Mouse (Mus musculus) gastrocnemius, postnatal 36 days (tissue): ENCODE results near the gene Samd4b. TPM values are rescaled to one million over a fixed set of nuclear protein-coding genes. Genes with fewer than 3 reads are reported as not detected.

Experiments
- DNase-seq, 2 experiments: peaks; one replicate each; pipeline ENCODE4 v3.0.0; 2022
- intact Hi-C: fragments of 180-260 bp; cut with DNase I; formaldehyde crosslinking; loops from one replicate; pipeline ENCODE4 v1.15.1; 2025
- total RNA-seq, 2 experiments: library from RNA; stranded (reverse); gene quantifications; 2 replicates each; pipeline ENCODE4 v1.2.3; 2021

Samd4b gene
- total RNA-seq, 2 experiments from 2014 or later, result 11.6 to 13.9 TPM

DNA sequence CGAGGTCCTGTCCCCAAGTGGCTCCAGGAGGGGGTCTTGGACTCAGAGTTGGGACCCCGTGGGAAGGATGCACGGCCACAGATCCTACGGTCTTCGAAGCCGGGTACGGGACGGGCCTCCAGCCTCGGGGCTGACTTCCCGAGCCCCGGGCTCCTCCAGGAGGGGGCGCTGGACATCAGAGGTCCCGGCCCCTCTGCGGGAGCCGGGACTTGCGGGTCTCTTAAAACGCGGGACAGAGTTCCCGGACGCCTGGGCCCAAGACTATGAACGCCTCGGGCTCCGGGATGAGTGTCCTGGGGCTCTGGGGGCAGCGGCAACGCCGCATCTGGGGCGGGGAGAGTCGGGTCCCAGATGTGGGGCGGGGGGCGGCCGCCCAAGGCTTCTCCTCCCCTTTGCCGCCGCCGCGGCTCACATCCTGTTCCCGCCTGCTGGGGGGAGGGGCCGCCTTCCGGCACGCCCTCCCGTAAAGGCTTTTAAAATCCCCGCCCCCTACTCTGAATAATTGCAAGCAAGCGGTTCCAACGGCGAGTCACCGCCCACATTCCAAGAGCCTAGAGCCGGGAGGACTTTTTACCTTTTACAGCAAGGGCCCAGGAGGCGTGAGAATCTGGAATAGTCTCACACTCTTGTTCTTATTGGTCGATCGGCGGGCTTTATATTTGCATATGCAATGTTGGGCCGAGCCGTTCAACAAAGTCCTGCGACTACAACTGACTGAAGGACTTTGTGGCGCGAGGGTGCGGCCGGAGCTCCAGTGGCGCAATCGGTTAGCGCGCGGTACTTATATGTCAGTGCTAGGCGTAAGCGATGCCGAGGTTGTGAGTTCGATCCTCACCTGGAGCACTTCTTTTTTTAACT lies 225.5 kb downstream of the Samd4b start, which contains the start of gene Plekhg2:
Gene Plekhg2, minus strand, starts transcription at position 349 of the 858 bp plus-strand sequence.
- intact Hi-C loops, result loop anchor here (1.0 kb wide), 1 partner anchor 14 kb away; no protein-coding TSS in a partner anchor
- peak; percentile 96 to 99 for DNase-seq

DNA sequence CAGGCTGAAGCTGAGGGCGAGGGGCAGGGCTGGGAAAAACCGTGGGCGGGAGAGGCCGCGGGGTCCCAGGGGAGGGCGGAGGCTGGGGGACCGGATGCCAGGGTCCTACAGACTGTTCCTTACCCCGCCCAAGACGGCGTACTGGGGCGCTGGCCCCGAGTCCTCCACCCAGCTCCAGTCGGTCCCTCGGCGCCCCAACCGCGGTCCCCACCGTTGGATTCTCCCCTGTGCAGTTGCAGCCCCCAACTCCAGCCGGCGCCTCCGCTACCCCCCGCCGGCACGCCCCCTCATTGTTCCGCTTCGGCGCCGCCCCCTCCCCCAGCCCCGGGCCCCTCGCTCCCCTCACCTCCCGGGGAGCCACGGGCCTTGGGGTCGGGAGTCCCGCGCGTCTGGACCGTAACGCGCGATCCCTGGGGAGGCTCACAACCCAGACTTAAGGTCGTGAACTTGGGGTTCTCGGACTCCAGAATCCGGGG lies 226.4 kb downstream of the Samd4b start:
- intact Hi-C loops, result no loop called here
- DNase-seq, result peak in 1 of 2 experiments; percentile 74

DNA sequence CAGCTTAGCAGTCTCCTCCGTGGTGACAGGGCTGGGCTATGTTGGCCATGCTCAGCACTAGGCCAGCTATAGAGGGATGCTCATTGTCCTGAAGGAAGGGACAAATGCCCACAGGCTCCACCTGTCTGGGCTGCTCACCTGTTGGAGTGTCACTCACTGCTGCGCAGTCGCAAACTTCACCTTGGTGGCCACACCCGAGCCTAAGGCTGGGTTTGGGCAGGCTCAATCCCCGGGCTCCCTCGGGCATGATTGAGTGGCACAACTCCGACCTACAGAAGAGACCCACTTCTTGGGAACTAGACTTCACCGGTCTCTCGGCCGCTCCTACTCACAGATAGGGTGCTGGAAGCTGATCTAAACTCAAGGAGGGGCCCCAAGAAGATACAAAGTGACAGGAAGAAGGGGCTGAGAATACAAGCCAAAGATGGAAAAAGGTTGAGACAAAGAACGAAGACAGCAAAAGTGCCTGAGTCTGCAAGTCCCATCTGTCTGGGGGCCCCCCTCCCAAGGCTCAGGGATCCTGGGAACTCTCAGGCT lies 226.9 kb downstream of the Samd4b start:
- no peak for DNase-seq
- intact Hi-C loops, result no loop called here

DNA sequence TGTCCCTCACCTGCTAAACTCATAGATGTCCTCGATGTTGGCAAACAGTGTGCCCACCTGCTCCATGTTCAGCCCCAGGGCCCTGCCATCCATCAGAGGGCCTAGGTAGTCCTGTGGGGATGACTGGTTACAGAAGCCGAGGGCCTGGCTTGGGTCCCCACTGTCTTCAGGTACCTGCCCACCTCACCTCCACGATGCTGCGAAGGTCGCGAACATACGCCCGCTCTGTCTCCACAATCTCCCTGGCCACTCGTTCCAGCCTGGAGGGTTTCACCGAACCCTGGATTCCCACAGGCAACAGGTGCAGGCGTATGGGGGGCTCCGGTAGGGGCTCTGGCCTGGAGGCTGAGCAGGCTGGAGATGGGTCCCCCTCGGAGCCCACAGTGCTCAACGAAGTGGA lies 227.9 kb downstream of the Samd4b start:
- intact Hi-C loops, result no loop called here
- no peak for DNase-seq

DNA sequence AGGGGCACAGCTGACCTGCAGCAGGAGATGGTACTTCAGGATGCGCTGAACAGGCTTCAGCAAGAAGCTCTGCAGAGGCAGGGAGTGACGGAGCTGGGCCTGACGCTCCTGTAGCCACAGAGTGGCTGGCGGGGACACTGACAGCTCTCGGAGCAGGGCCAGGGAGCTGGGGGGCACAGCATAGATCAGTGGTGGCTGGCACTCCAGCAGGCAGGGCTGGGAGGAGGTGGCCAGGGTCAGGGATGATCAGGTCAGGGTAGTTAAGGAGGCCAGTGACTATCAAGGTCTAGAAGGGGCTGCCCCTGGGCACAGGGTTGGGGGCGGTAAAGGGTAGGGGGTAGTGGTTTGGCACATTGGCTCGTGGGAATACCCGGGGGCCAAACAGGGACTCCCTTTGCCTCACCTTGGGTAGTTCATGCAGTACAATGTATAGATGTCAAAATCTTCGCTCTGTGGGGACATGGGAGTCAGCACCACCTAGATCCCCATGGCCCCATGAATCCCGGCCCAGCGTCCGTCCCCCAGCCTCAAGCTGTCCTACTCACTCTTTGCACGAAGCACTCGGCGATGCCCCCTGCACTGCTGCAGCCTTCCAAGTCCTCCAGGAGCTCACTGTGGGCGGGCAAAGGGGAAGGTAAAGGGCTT lies 229.5 kb downstream of the Samd4b start:
- DNase-seq, result no peak
- intact Hi-C loops, result no loop called here

DNA sequence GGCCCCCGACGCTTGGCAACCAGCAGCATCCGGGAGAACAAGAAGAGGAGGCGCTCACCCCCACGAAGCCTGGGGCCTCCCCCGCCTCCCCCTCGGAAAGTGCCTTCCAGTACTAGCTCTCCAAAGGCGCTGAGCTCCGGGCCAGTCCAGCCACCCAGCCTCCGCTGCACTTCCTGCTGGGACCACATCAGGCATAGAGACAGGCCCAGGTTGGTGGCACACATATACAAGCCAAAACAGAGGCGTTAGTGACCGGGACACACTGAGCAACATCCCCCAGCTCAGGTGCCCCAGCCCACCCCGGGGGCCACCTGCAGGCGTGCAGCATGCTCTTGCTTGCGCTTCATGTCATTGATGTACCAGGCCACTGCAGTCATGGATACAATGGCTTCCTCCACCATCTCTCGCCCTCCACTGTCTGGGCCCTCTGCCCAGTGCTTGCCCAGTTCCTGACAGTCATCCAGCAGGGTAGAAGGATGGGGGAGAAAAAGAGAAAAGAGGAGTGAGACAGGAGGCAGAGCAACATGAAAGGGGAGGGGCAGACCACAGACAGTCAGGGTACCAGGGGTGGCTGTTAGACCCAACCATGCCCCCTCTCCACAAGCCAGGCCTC lies 230.2 kb downstream of the Samd4b start:
- intact Hi-C loops, result no loop called here
- DNase-seq, result no peak

DNA sequence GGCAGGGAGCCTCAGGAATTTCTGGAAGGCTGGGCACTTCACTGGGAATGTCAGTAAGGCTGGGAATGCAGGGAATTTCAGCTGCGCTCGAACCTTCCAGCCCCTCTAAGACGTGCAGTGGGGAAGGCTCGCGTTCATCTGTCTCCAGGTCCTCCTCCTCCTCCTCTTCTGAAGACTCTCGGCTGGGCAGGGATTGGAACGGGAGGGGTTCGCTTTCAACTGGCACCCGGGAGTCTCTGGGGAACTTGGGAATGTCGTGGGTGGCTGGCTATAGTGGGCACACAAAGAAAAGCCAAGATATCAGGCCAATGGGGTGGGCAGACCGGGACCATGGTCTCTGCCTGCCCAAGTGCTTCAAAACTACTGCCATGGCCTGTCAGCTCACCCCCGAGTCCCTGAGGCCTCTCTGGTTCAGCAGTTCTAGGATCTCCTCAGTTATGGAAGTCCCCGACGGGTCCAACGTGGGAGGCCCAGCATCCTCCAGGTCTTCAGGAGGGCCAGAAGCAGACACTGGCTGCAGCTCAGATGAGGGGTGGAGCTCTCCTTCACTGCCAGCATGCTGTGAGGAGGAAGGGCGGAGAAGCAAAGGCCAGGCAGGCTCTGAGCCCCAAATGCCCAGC lies 235.4 kb downstream of the Samd4b start:
- intact Hi-C loops, result no loop called here
- no peak for DNase-seq

DNA sequence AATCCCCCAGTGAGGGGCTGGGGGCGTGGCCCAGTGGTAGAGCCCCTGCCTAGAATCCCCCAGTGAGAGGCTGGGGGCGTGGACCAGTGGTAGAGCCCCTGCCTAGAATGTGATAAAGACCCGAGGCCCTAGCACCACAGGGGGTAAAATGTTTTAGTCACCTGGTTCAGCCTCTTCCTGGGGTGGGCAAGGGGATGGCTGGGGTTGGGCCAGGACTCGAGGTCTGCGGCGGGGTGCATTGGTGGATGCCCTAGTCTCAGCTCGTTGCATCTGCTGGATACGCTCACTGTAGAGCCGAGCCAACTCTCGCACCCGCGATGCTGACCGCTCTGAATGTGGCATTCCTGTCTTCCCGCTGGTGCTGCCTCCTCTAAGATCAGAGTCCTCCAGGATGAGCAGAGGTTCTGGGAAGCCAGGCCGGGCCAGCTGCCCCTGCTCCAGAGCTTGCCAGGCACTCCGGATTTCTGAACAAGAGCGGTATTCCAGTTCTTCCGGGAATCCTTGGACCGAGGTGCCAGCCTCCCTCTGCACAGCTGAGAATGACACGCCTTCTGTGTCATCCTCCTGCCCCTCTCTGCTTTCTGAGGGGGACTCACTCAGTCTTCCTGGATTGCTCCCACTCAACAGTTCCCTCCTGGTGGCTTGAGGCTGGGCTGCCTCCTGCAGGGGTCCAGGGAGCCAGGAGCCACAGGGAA lies 236.2 kb downstream of the Samd4b start:
- intact Hi-C loops, result no loop called here
- no peak for DNase-seq

DNA sequence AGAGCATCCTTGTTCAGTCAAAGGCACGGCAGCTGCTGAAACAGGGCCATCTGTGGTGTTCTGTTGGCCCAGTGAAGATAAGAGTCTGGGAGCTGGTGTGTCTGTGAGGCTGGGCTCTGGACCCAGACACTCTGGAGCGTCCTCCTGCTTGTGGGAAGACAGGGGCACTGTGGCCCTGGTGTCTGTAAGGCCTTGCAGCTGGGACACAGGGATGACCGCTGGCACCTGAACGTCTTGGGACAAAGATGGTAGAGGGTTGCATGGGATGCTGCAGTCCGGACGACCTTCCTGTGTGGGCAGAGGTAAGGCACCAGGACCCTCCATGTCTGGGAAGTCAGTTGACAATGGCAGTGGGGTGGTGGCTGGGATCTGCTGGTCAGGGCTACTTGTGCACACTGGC lies 237.7 kb downstream of the Samd4b start:
- no peak for DNase-seq
- intact Hi-C loops, result no loop called here

DNA sequence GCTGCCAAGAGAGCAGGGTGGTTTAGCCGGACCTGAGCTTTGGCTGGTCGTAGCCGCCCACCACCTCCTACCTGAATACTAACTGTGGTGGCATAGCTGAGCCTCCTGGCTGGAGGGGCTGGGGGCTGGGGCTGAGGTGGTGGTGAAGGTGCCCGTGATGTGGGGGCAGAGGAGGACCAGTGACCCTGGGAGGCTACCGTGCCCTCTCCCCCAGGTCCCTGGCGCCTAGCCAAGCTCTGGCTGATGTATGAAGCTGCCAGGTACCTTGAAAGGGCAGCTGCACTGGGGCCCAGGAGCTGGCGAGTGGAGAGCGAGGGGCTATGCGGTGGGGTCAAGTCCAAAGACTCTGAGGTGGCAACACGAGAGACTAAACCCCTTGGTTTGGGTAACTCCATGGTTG lies 238.1 kb downstream of the Samd4b start:
- intact Hi-C loops, result no loop called here
- DNase-seq, result no peak

DNA sequence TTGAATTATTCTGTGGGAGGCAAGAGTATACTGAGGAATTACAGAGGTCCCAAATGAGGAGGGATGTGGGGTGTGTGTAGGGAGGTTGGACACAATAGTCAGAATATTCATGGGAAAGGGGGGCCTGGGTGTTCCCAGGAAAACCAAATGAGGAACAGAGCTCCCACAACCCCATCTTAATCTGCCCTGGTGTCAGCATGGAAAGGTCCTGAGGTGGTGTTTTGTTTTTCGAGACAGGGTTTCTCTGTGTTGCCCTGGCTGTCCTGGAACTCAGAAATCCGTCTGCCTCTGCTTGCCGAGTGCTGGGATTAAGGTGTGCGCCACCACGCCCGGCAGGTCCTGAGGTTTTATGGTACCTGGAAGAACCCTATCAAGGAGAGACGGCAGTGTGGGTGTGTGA lies 239.5 kb downstream of the Samd4b start:
- intact Hi-C loops, result no loop called here

DNA sequence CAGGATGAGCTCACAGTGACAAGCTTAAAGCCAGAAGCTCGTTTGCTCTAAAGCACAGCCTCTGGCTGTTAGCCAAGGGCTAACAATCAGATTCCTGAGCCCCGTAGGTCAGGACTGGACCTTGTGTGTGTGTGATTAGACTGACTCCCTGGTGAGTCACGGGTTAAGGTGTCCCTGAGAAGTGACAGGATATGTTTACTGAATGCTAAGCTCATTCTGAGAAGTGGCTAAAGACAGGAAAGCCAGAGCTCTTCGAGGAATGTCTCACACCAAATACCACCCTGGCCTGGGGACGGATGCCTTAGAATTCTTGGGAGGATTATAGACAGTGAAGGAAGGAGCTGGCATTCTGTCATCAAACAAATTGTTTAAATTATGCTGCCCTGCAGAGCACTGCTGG lies 240.0 kb downstream of the Samd4b start:
- no peak for DNase-seq
- intact Hi-C loops, result no loop called here

More for the DNA sequence above, 239.5 kb downstream of the Samd4b start:
- DNase-seq, result no peak

DNA sequence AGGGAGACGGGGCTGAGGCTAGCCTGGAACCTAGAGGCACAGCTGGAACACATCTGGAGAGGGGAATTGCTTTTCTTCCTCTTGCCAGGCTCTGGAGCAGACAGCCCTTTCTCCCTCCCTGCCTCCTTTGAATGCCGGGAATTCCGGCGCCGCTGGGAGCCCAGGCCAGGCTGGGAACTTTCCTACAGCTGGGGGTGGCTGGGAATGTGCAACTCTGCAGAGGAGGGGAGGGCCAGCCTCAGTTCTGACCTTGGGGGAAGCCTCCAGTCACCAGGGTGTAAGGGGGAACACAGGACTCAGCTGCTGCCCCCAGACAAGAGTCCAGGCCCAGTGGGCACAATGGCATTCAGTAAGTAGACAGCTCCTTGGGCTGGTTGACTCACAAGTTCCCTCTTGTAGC lies 241.0 kb downstream of the Samd4b start:
- DNase-seq, result no peak
- intact Hi-C loops, result no loop called here

DNA sequence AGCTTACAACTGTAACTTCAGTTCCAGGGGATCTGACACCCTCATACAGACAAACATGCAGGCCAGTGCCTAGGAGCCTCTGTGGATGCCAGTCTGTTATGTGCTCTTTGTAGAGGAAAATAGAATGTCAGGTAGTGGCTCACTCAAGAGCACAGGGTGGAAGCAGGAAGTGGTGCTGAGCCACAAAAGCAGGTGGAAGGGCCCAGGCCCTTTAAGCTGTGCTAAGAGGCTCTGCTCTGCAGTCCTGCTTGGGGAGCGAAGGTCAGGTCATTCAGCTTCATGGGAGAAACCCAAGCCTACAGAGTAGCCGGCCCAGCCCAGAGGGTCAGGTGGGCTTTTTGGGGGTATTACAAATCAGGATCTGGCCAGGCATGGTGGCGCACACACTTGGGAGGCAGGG lies 242.7 kb downstream of the Samd4b start:
- intact Hi-C loops, result no loop called here
- no peak for DNase-seq

DNA sequence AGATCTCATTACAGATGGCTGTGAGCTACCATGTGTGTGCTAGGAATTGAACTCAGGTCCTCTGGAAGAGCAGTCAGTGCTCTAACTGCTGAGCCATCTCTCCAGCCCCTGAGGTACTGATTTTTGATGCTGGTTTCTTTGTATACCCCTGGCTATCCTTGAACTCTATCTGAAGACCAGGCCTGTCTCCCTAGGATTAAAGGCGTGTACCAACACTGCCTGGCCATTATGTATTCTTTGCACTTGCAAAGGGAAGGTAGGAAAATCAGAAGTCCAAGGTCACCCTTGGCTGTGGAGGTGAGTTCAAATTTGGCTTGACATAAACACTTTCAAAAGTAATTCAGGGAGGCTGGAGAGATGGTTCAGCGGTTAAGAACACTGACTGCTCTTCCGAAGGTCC lies 243.3 kb downstream of the Samd4b start:
- intact Hi-C loops, result no loop called here
- DNase-seq, result no peak

DNA sequence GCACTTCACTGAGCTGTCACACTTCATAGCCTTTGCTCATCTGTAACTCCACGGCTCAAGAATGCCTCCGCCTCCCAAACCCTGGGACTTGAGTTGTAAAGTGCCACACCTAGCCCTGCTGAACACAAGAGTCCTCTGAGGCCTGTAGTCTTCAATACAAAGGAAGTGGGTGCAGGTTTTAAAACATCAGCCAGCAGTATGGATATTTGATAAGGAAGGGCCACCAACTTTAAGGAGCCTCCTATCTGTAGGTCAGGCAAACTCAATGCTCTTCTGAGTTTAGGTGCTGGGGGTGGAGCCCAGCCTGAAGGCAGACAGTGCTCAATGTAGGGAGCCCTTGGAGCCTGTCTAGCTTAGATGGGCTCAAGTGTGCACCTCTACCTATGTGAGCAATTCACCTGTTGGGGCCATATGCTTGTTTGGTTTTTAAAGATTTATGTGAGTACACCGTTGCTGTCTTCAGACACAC lies 243.8 kb downstream of the Samd4b start:
- DNase-seq, result no peak
- intact Hi-C loops, result no loop called here

DNA sequence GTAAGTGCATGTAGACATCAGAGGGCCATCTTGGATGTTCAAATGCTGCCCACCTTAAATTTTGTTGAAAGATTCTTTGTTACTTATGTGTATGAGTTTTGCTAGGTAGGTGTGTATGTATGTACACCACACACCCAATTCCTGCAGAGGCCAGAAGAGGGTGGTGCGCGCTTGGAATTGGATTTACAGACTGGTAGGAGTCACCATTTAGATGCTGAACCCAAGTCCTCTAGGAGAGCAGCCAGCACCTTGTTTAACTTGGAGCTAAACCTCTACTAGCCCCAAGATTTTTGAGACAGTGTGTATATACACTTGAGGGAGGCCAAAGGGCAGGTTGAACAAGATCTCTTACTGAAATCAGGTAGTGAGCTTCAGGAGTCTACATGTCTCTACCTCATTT lies 244.7 kb downstream of the Samd4b start:
- no peak for DNase-seq
- intact Hi-C loops, result no loop called here

DNA sequence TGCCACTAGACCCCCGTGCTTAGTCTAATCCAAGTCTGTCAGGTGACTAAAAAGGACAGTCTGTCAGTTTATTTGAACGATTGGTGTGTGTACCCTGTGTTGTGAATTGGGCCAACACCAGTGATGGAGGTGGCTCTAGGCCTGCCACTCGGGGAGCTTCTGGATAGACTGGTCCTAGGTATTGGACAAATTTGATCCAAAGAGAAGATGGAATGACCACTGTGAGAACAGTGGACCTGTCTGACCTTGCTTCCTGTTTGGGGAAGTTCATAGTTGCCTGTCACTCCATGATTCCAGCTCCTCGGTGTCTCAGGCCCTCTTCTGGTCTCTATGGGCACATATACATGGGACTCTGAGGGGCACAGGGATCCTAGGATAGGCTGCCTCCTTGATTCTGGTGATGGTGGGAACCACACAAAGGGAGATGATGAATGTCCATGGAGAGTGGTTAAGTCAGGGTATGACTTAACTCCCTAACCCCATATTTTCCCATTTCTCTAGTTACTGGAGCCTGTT lies 246.2 kb downstream of the Samd4b start:
- DNase-seq, result no peak
- intact Hi-C loops, result no loop called here

DNA sequence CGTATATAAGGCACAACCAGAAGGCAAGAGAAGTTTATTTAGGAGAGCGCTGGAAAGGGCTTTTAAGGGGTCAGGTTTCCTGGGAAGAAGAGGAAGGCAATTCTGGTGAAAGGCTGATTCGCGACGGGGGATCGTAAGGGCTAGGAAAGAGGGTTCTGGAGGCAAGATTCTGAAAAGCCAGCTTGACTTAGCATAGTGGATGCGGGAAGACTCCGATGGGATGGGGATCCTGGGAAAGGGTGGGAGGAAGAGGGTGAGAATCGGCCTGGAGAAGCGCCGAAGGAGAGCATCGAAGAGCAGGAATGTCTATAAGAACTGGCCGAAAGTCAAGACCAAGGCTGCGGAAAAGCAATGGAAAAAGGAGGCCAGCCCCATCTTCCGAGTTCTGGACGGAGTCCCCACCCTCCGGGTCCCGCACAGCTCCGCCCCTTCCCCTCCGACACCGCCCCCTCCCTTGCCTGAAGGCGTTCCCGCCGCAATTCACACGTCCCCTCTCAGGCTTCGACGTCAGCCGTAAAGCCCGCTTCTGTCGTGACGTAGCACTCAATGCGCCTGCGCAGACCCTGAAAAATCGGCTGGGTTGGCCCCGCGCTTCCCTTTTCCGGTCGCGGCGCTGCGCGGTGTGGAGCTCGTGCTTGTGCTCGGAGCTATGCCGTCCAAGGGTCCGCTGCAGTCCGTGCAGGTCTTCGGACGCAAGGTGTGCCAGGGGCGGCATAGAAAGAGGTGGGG lies 247.6 kb downstream of the Samd4b start, which contains the start of gene Rps16:
Gene Rps16, plus strand, starts transcription at position 498 of the 729 bp plus-strand sequence.
- DNase-seq, result peak; percentile 97 to 98
- intact Hi-C loops, result no loop called here
